Mouse (Mus musculus): ENCODE data around the gene Gm29666. TPM values are rescaled to one million over a fixed set of nuclear protein-coding genes. Genes with fewer than 3 reads are reported as not detected.

The Gm29666 gene
- total RNA-seq, 1 experiment from 2014 or later, result 0.79 TPM

Other genes with a start within 250 kb of the Gm29666 start
- not detected in 2 replicates for gene Arhgap8, start 200.0 kb downstream of the Gm29666 start, total RNA-seq (2017)
- gene Phf21b, start 64.0 kb downstream of the Gm29666 start, total RNA-seq (2017), result 0.63 and 2.3 TPM in 2 replicates
- 60.3 and 81.3 TPM in 2 replicates for gene Nup50, start 3.4 kb upstream of the Gm29666 start, total RNA-seq (2017)
- 11.9 and 12.4 TPM in 2 replicates for gene 5031439G07Rik, start 68.5 kb upstream of the Gm29666 start, total RNA-seq (2017)
- gene Upk3a, start 97.1 kb upstream of the Gm29666 start, total RNA-seq (2017), result not detected in 2 replicates
- 10.4 and 15.4 TPM in 2 replicates for gene Fam118a, start 108.9 kb upstream of the Gm29666 start, total RNA-seq (2017)
- 0.30 and 0.63 TPM in 2 replicates for gene Smc1b, start 211.9 kb upstream of the Gm29666 start, total RNA-seq (2017)
- gene Ribc2, start 212.0 kb upstream of the Gm29666 start, total RNA-seq (2017), result not detected in 2 replicates